ENCODE assay signal across 9 mouse cellular contexts in the genomic region with DNA sequence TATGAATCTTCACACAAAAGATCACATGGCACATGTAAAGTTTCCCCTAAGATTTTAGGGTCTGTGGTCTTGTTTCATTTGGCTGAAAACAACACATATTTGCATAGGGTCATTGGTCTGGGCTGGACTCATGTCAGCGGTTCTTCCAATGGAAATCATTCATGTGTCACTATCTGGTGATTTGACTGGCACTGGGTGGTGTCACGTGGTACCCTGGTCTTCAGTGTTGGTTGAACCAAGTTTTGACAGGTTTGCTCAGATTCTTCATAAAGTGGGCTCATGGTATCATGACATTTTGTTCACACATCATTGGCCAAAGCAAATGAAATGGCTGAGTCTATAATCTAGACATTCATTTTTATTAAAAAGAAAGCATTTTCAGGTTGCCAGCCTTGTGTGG. TPM values are rescaled to one million over a fixed set of nuclear protein-coding genes. Genes with fewer than 3 reads are reported as not detected.
DNase-seq lines count a peak whose midpoint lies in the region; ATAC-seq and TF ChIP-seq lines count a peak whose summit lies in the region.
"Had no signal": no experiment of that assay in that cellular context is flagged by ENCODE, and none has a peak within 500 bp of the region (broad histone marks: within the 10 kb centered on the region; RNA-seq: fewer than 3 reads in every experiment).

No protein-coding gene starts in this region.

- no peak for TF ChIP-seq EP300 in heart, adult 2 months (IDR thresholded peaks at IDR 0.05; ENCODE audit: insufficient read depth, low read depth, low read length)
- TF ChIP-seq EP300 in lung, postnatal 0 days (IDR thresholded peaks at IDR 0.05), result no peak

- TF ChIP-seq POLR2A in heart, adult 2 months (IDR thresholded peaks at IDR 0.05; ENCODE audit: insufficient read depth, low read depth, low read length), result no peak

- intact Hi-C loops in heart, adult 2 months (cut with DNase I), result loop anchor here (10.0 kb wide), 1 partner anchor 273 kb away; a partner anchor contains a TSS

- no peak overlapping the region for H3K27ac ChIP-seq in heart, embryonic 11.5 days (ENCODE audit: low read depth, low read length)
- H3K27ac ChIP-seq in heart, adult 2 months, result no peak overlapping the region
- no peak overlapping the region for H3K27ac ChIP-seq in lung, postnatal 0 days (ENCODE audit: low read length)
- H3K27ac ChIP-seq in hindbrain, embryonic 15.5 days (replicated peaks), result no peak overlapping the region
- no peak overlapping the region for H3K27ac ChIP-seq in midbrain, embryonic 12.5 days (replicated peaks)
- H3K27ac ChIP-seq: left cerebral cortex, adult 2 months had no signal

- WGBS in heart, embryonic 11.5 days (ENCODE audit: insufficient replicate concordance), result 84% methylated on average over 2 of the region's 2 CpGs
- WGBS in heart, adult 2 months, result 88% methylated on average over 2 of the region's 2 CpGs
- WGBS in lung, postnatal 0 days, result 90% methylated on average over 2 of the region's 2 CpGs
- WGBS in hindbrain, embryonic 15.5 days, result 86% methylated on average over 2 of the region's 2 CpGs
- WGBS in midbrain, embryonic 12.5 days, result 89% methylated on average over 2 of the region's 2 CpGs

- H3K4me2 ChIP-seq in heart, embryonic 11.5 days, result peak overlapping the region; percentile 92
- peak overlapping the region; percentile 99; the same call in 1 of the 2 replicates for H3K4me2 ChIP-seq in lung, postnatal 0 days (replicated peaks; ENCODE audit: low read depth, low read length)
- peak overlapping the region; percentile 95; the same call in 1 of the 2 replicates for H3K4me2 ChIP-seq in hindbrain, embryonic 15.5 days
- peak overlapping the region; percentile 89 for H3K4me2 ChIP-seq in midbrain, embryonic 12.5 days (replicated peaks)

- no peak for DNase-seq in heart, adult 2 months
- DNase-seq in lung, postnatal 0 days (ENCODE audit: low spot score), result no peak
- DNase-seq in lung, adult 18-20 months, result no peak
- no peak for DNase-seq in spleen, postnatal 36 days (ENCODE audit: low spot score in 2 of 2)

- peaks cover 3% of the 10 kb centered on the region; the same call in 1 of the 2 replicates for H3K9me3 ChIP-seq in heart, embryonic 11.5 days (replicated peaks; ENCODE audit: control insufficient read depth, low read length)
- no peaks in the 10 kb centered on the region for H3K9me3 ChIP-seq in lung, postnatal 0 days (ENCODE audit: low read length)
- H3K9me3 ChIP-seq in hindbrain, embryonic 15.5 days, result no peaks in the 10 kb centered on the region
- H3K9me3 ChIP-seq in midbrain, embryonic 12.5 days, result no peaks in the 10 kb centered on the region

- ATAC-seq in heart, embryonic 11.5 days (replicated peaks; ENCODE audit: insufficient number of reproducible peaks, low FRiP score, low TSS enrichment), result no peak
- no peak for ATAC-seq in lung, postnatal 0 days
- ATAC-seq in hindbrain, embryonic 15.5 days (ENCODE audit: low FRiP score, low read depth), result no peak
- no peak for ATAC-seq in midbrain, embryonic 12.5 days (ENCODE audit: low FRiP score, low read depth)
- ATAC-seq in monocyte, adult 5-6 weeks (replicated peaks; ENCODE audit: insufficient number of reproducible peaks, low FRiP score, low TSS enrichment, poor library complexity, severe bottlenecking), result no peak

- peak overlapping the region; percentile 82 for H3K4me3 ChIP-seq in heart, embryonic 11.5 days (ENCODE audit: low read depth, low read length)
- H3K4me3 ChIP-seq in heart, adult 2 months, result no peak overlapping the region
- H3K4me3 ChIP-seq in lung, postnatal 0 days (ENCODE audit: low read depth, low read length), result no peak overlapping the region
- H3K4me3 ChIP-seq in hindbrain, embryonic 15.5 days, result no peak overlapping the region
- peak overlapping the region; percentile 86 for H3K4me3 ChIP-seq in midbrain, embryonic 12.5 days
- H3K4me3 ChIP-seq: left cerebral cortex, adult 2 months had no signal

- no peaks in the 10 kb centered on the region for H3K36me3 ChIP-seq in heart, embryonic 11.5 days (ENCODE audit: control insufficient read depth, insufficient read depth, low read length)
- no peaks in the 10 kb centered on the region for H3K36me3 ChIP-seq in heart, adult 2 months (ENCODE audit: control insufficient read depth, insufficient read depth, low read length)
- no peaks in the 10 kb centered on the region for H3K36me3 ChIP-seq in lung, postnatal 0 days (ENCODE audit: insufficient read depth, low read length)
- H3K36me3 ChIP-seq in hindbrain, embryonic 15.5 days, result no peaks in the 10 kb centered on the region
- H3K36me3 ChIP-seq in midbrain, embryonic 12.5 days, result no peaks in the 10 kb centered on the region

- H3K4me1 ChIP-seq in heart, embryonic 11.5 days (ENCODE audit: control insufficient read depth, insufficient read depth, low read length), result peaks cover 5% of the 10 kb centered on the region
- peaks cover 3% of the 10 kb centered on the region for H3K4me1 ChIP-seq in heart, adult 2 months (ENCODE audit: control insufficient read depth, insufficient read depth, low read length)
- no peaks in the 10 kb centered on the region; the same call in 1 of the 2 replicates for H3K4me1 ChIP-seq in lung, postnatal 0 days (ENCODE audit: insufficient read depth, low read depth, low read length)
- peaks cover 12% of the 10 kb centered on the region for H3K4me1 ChIP-seq in hindbrain, embryonic 15.5 days (replicated peaks)
- peaks cover 15% of the 10 kb centered on the region for H3K4me1 ChIP-seq in midbrain, embryonic 12.5 days

- no peaks in the 10 kb centered on the region for H3K79me2 ChIP-seq in heart, adult 2 months (replicated peaks; ENCODE audit: control insufficient read depth, insufficient read depth, low read length)

- H3K9ac ChIP-seq in heart, embryonic 11.5 days (ENCODE audit: low read depth, low read length), result no peak overlapping the region; the same call in 1 of the 2 replicates
- H3K9ac ChIP-seq in heart, adult 2 months (ENCODE audit: low read depth, low read length), result no peak overlapping the region
- H3K9ac ChIP-seq in lung, postnatal 0 days (replicated peaks; ENCODE audit: low read depth), result no peak overlapping the region
- no peak overlapping the region for H3K9ac ChIP-seq in hindbrain, embryonic 15.5 days
- H3K9ac ChIP-seq in midbrain, embryonic 12.5 days (replicated peaks), result no peak overlapping the region

- peaks cover 54% of the 10 kb centered on the region for H3K27me3 ChIP-seq in heart, embryonic 11.5 days (ENCODE audit: control insufficient read depth, insufficient read depth, low read length)
- no peaks in the 10 kb centered on the region for H3K27me3 ChIP-seq in heart, adult 2 months (ENCODE audit: control insufficient read depth, insufficient read depth, low read length)
- no peaks in the 10 kb centered on the region for H3K27me3 ChIP-seq in lung, postnatal 0 days (replicated peaks; ENCODE audit: insufficient read depth, low read length)
- H3K27me3 ChIP-seq in hindbrain, embryonic 15.5 days, result no peaks in the 10 kb centered on the region
- H3K27me3 ChIP-seq in midbrain, embryonic 12.5 days, result no peaks in the 10 kb centered on the region

- no peak for TF ChIP-seq CTCF in heart, adult 2 months (IDR thresholded peaks at IDR 0.05)
- no peak for TF ChIP-seq CTCF in lung, postnatal 0 days (IDR thresholded peaks at IDR 0.05)

RNA-seq across cellular contexts. Expression of a gene that starts 1.3 kb away (rescaled TPM):
- polyA plus RNA-seq in heart, embryonic 11.5 days (2014; fragmentation: Nextera tagmentation; extraction: Ambion mirVana), result 5.5 and 6.7 TPM in 2 replicates
- under 1 TPM; 0.34 to 0.36 TPM for total RNA-seq in heart, adult 2 months (2021)
- polyA plus RNA-seq in heart, adult 2 months (2012; rRNA removed), result 0.14 and 0.26 TPM in 2 replicates
- 0.70 and 1.2 TPM in 2 replicates for polyA plus RNA-seq in lung, postnatal 0 days (2015; fragmentation: Nextera tagmentation; extraction: Ambion mirVana)
- polyA plus RNA-seq in hindbrain, embryonic 15.5 days (2015; fragmentation: Nextera tagmentation; extraction: Ambion mirVana), result 2.5 and 2.8 TPM in 2 replicates
- 13.9 and 15.2 TPM in 2 replicates for polyA plus RNA-seq in midbrain, embryonic 12.5 days (2016; fragmentation: Nextera tagmentation; extraction: Ambion mirVana)
- 0.11 to 8.3 TPM (median 7.0 TPM) in 3 replicates for total RNA-seq in monocyte, adult 5-6 weeks (2017)

Comparison
In these comparisons a context has a peak if more than half of its experiments do, and no peak if none do; other contexts are left out.
1. H3K4me3 ChIP-seq: peak in heart, embryonic 11.5 days (single experiment) and midbrain, embryonic 12.5 days (single experiment); none in heart, adult 2 months (single experiment), lung, postnatal 0 days (single experiment) and hindbrain, embryonic 15.5 days (single experiment).
2. Peak in every context shown above with its lines, with median percentiles within 50 percentile points of each other: H3K4me2 ChIP-seq.